Mouse (Mus musculus) heart, embryonic 14.5 days (tissue): ENCODE measurements around the gene Naaladl2. TPM values are rescaled to one million over a fixed set of nuclear protein-coding genes. Genes with fewer than 3 reads are reported as not detected.
"Not testable (repeated sequence)": the region's sequence is repeated elsewhere in the genome, so short reads cannot be mapped to it uniquely, and the experiment has no call there.

Experiments used
- ATAC-seq: fragments of 200-750 bp; cut with Nextera tagmentation; 2 replicates; pipeline ENCODE4 v1.8.0; 2017; ENCODE audit warnings: low read depth, moderate TSS enrichment; ENCODE audit not compliant: insufficient number of reproducible peaks, insufficient read depth, low FRiP score
- H3K27ac ChIP-seq, 2 experiments: fragments of 200-500 bp in 1 of 2; fragments of 300-500 bp in 1 of 2; sonication (generic) in 1 of 2; replicated peaks in 1 of 2; 2 replicates each; pipeline ENCODE4 v1.5.1; 2012 to 2014; ENCODE audit warnings: low read depth in 2 of 2, low read length in 2 of 2, control low read depth in 1 of 2, mild to moderate bottlenecking in 1 of 2, mixed read lengths in 1 of 2; ENCODE audit not compliant: control insufficient read depth in 1 of 2, insufficient read depth in 1 of 2
- H3K27me3 ChIP-seq: fragments of 300-500 bp; sonication (generic); 2 replicates; pipeline ENCODE4 v1.6.1; 2014; ENCODE audit warnings: mild to moderate bottlenecking, low read length, control low read depth; ENCODE audit not compliant: control insufficient read depth, insufficient read depth
- H3K36me3 ChIP-seq: fragments of 300-500 bp; sonication (generic); 2 replicates; pipeline ENCODE4 v1.6.1; 2014; ENCODE audit warnings: mild to moderate bottlenecking, control low read depth, low read length, mixed read lengths; ENCODE audit not compliant: control insufficient read depth, insufficient read depth
- H3K4me1 ChIP-seq, 2 experiments: fragments of 200-500 bp in 1 of 2; fragments of 300-500 bp in 1 of 2; sonication (generic) in 1 of 2; 2 replicates each; pipeline ENCODE4 v1.6.1; 2012 to 2014; ENCODE audit warnings: low read length in 2 of 2, control low read depth in 1 of 2, mixed read lengths in 1 of 2; ENCODE audit not compliant: control insufficient read depth in 2 of 2, insufficient read depth in 2 of 2
- H3K4me2 ChIP-seq: fragments of 300-500 bp; sonication (generic); 2 replicates; pipeline ENCODE4 v1.6.1; 2014; ENCODE audit warnings: mild to moderate bottlenecking, low read length
- H3K4me3 ChIP-seq, 2 experiments: fragments of 200-500 bp in 1 of 2; fragments of 300-500 bp in 1 of 2; sonication (generic) in 1 of 2; 2 replicates each; pipeline ENCODE4 v1.5.1; 2012 to 2014; ENCODE audit warnings: low read length in 2 of 2, mild to moderate bottlenecking in 2 of 2, control low read depth in 1 of 2, low read depth in 1 of 2, moderate library complexity in 1 of 2; ENCODE audit not compliant: control insufficient read depth in 1 of 2, insufficient read depth in 1 of 2
- H3K9ac ChIP-seq: fragments of 300-500 bp; sonication (generic); 2 replicates; pipeline ENCODE4 v1.6.1; 2014; ENCODE audit warnings: mild to moderate bottlenecking, low read length
- H3K9me3 ChIP-seq: fragments of 300-500 bp; sonication (generic); 2 replicates; pipeline ENCODE4 v1.6.1; 2016; ENCODE audit warnings: low read length, control low read depth; ENCODE audit not compliant: control insufficient read depth
- WGBS: fragments of 180-500 bp; shearing (Covaris S2); extraction: QIAGEN DNeasy Blood & Tissue Kit; methylation state at CpG from one replicate; pipeline ENCODE4 v1.1.7; 2014; 5-methylcytosine and 5-hydroxymethylcytosine counted together
- polyA plus RNA-seq: library from polyadenylated mRNA; unstranded; fragments of >200 nt; fragmentation: Nextera tagmentation; extraction: Ambion mirVana; gene quantifications from 2 replicates; pipeline ENCODE4 v1.2.1, GENCODE M21; 2014

Naaladl2 gene
- polyA plus RNA-seq, 1 experiment from 2014 or later: 3.1 TPM

DNA sequence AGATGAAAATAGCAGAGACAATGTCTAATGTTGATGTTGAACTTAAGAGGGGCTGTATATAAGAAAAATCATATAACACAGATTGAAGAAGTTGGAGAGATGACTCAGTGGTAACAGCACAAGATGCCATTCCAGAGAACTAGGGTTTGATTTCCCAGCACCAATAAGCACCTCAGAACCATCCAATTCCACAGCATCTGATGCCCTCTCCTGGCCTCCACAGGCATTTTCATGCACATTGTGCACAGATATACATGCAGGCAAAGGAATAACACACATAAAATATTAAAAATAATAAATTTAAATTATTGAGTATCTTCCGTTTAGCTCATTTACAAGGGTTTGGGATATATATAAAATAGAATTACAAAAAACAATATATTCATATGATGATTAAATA lies 926.6 kb downstream of the Naaladl2 start:
- ATAC-seq: no peak
- Histone ChIP-seq H3K9me3 (0 out of 2 replicates have a peak, but pooled peaks cover 5% of the 10 kb centered on the region), H3K4me1 (no peaks in the 10 kb centered on the region), H3K36me3 (no peaks in the 10 kb centered on the region), H3K9ac (no peak overlapping the region), H3K27ac (no peak overlapping the region), H3K27me3 (no peaks in the 10 kb centered on the region), H3K4me2 (no peak overlapping the region), H3K4me3 (no peak overlapping the region)
- WGBS: 69% methylated on average over 1 of the region's 1 CpGs

DNA sequence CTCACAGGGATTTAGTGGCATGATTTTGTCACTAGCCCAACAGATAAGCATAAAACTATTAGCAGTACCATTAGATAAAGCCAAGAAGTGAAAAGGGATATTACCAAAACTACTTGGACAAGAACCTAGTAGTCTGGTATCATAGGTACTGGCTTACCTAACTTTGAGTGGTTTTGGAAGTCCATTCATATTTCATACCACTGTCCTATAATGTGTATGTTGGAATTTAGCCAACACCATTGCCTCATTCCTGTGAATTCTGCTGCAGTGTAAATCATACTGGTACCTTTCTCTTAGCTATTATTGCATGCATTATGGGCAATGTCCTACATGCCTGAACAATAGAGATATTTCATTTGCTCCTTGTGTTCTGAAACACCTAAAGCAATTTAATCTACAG lies 977.5 kb downstream of the Naaladl2 start:
- H3K27me3 ChIP-seq: no peaks in the 10 kb centered on the region
- no peaks in the 10 kb centered on the region for H3K36me3 ChIP-seq
- H3K4me3 ChIP-seq: no peak overlapping the region
- ATAC-seq: no peak
- no peaks in the 10 kb centered on the region for H3K4me1 ChIP-seq
- no peak overlapping the region for H3K27ac ChIP-seq
- H3K9me3 ChIP-seq: no peaks in the 10 kb centered on the region
- H3K4me2 ChIP-seq: no peak overlapping the region
- H3K9ac ChIP-seq: no peak overlapping the region

DNA sequence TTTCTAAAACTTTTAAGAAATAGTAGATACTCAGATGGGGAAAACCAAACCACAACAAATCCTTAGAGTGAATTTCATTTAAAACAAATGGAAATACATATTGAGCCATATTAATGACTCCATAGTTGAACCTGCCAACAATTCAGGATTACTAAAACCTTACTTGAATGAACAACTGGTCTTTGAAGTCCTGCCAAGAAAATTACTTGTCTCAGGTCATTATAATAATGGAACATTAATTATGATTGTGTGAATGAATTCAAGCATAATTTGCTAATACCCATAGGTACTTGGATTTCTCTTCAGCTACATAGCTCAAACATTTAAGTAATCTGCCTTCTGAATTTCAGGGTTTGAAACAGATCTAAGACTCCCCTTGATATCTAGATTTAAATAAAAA lies 980.1 kb downstream of the Naaladl2 start:
- Histone ChIP-seq H3K27me3 (no peaks in the 10 kb centered on the region), H3K27ac (no peak overlapping the region), H3K4me3 (no peak overlapping the region), H3K9me3 (no peaks in the 10 kb centered on the region), H3K9ac (no peak overlapping the region), H3K36me3 (no peaks in the 10 kb centered on the region), H3K4me1 (no peaks in the 10 kb centered on the region), H3K4me2 (no peak overlapping the region)
- no peak for ATAC-seq

GRCm38 (mm10) chr3:24151086-24151815 lies 992.8 kb downstream of the Naaladl2 start:
- 71% methylated on average over 4 of the region's 4 CpGs for WGBS
- not testable (repeated sequence) for H3K4me2 ChIP-seq, ATAC-seq, H3K4me3 ChIP-seq, H3K9me3 ChIP-seq, H3K27ac ChIP-seq, H3K36me3 ChIP-seq, H3K9ac ChIP-seq, H3K4me1 ChIP-seq, H3K27me3 ChIP-seq

GRCm38 (mm10) chr3:24142808-24143207 lies 1001.3 kb downstream of the Naaladl2 start:
- Histone ChIP-seq H3K27me3 (no peaks in the 10 kb centered on the region), H3K36me3 (no peaks in the 10 kb centered on the region), H3K9ac (no peak overlapping the region), H3K4me2 (no peak overlapping the region), H3K9me3 (no peaks in the 10 kb centered on the region), H3K4me1 (no peaks in the 10 kb centered on the region), H3K4me3 (no peak overlapping the region), H3K27ac (no peak overlapping the region)
- 69% methylated on average over 1 of the region's 1 CpGs for WGBS
- ATAC-seq: no peak

DNA sequence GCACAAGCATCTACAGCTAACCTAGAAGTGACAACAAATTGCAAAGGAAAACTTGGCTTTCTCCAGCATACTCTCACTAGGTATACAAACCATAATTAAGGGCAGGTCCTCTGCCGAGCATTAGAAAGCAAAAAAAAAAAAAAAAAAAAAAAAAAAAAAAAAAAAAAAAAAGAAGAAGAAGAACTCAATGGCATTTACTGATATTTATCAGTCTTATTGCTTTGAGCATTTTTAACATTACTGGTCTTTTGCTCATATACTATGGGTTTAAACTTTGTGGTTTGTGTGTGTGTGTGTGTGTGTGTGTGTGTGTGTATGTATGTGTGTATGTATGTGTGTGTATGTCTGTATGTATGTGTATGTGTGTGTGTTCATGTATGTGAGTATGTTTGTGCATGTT lies 1006.1 kb downstream of the Naaladl2 start:
- Histone ChIP-seq H3K9ac (no peak overlapping the region), H3K36me3 (no peaks in the 10 kb centered on the region), H3K4me3 (no peak overlapping the region), H3K27ac (no peak overlapping the region), H3K9me3 (no peaks in the 10 kb centered on the region), H3K4me2 (no peak overlapping the region), H3K27me3 (no peaks in the 10 kb centered on the region), H3K4me1 (no peaks in the 10 kb centered on the region)
- 52% methylated on average over 1 of the region's 1 CpGs for WGBS
- no peak for ATAC-seq

GRCm38 (mm10) chr3:24126200-24126599 lies 1017.9 kb downstream of the Naaladl2 start:
- H3K27me3 ChIP-seq: no peaks in the 10 kb centered on the region
- no peak overlapping the region for H3K27ac ChIP-seq
- H3K4me2 ChIP-seq: no peak overlapping the region
- H3K4me3 ChIP-seq: no peak overlapping the region
- H3K9me3 ChIP-seq: no peaks in the 10 kb centered on the region
- WGBS: 62% methylated on average over 1 of the region's 1 CpGs
- ATAC-seq: no peak
- no peaks in the 10 kb centered on the region for H3K4me1 ChIP-seq
- no peaks in the 10 kb centered on the region for H3K36me3 ChIP-seq
- H3K9ac ChIP-seq: no peak overlapping the region

GRCm38 (mm10) chr3:24124034-24124433 lies 1020.0 kb downstream of the Naaladl2 start:
- no peak for ATAC-seq
- H3K27ac ChIP-seq: no peak overlapping the region
- WGBS: 68% methylated on average over 2 of the region's 2 CpGs

More at GRCm38 (mm10) chr3:24124034-24124433, 1020.0 kb downstream of the Naaladl2 start:
- Histone ChIP-seq H3K4me1 (no peaks in the 10 kb centered on the region), H3K4me3 (no peak overlapping the region), H3K36me3 (no peaks in the 10 kb centered on the region), H3K9ac (no peak overlapping the region), H3K9me3 (no peaks in the 10 kb centered on the region), H3K4me2 (no peak overlapping the region), H3K27me3 (no peaks in the 10 kb centered on the region)
